Mouse (Mus musculus): ENCODE data around the gene Kif2b. TPM values are rescaled to one million over a fixed set of nuclear protein-coding genes. Genes with fewer than 3 reads are reported as not detected.

Kif2b gene
- not detected for polyA plus RNA-seq (2017; shearing (Covaris generic))

DNA sequence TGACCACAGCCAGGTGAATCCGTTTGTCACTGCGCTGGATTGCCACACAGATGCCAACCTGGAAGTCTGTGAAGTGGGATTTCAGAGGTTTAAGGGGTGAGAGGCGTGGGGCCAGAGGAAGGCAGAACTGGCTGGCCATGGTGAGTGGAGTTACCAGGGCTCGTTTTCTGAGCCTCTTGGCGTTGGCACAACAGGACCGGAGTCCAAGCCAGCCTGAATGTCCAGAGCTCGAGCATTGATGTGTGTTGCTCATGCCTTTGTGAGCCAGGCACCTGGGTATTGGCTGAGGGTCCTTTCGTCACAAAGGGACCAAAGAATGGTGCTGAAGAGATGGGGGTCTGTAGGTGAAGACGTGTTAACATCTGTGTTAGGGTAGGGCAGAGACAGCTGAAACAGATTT is at the start of gene Kif2b:
Kif2b (minus strand) TSS at position 242 of the 400 bp plus-strand sequence.

